Mouse (Mus musculus) embryonic facial prominence, embryonic 13.5 days (tissue): ENCODE data around the gene Pacsin2. TPM values are rescaled to one million over a fixed set of nuclear protein-coding genes. Genes with fewer than 3 reads are reported as not detected.
"Not testable (repeated sequence)": the region's sequence is repeated elsewhere in the genome, so short reads cannot be mapped to it uniquely, and the experiment has no call there.

ENCODE experiments used
- ATAC-seq: fragments of 200-750 bp; cut with Nextera tagmentation; 2 replicates; pipeline ENCODE4 v1.8.0; 2017; ENCODE audit warnings: low read depth; ENCODE audit not compliant: insufficient number of reproducible peaks, insufficient read depth, low FRiP score, low TSS enrichment
- H3K27ac ChIP-seq: fragments of 300-500 bp; sonication (generic); 2 replicates; pipeline ENCODE4 v1.5.1; 2015; ENCODE audit warnings: moderate library complexity, mild to moderate bottlenecking, inconsistent platforms
- H3K27me3 ChIP-seq: fragments of 300-500 bp; sonication (generic); 2 replicates; pipeline ENCODE4 v1.6.1; 2015; ENCODE audit warnings: mild to moderate bottlenecking, inconsistent platforms
- H3K36me3 ChIP-seq: fragments of 300-500 bp; sonication (generic); 2 replicates; pipeline ENCODE4 v1.6.1; 2015; ENCODE audit warnings: mild to moderate bottlenecking, inconsistent platforms
- H3K4me1 ChIP-seq: fragments of 300-500 bp; sonication (generic); 2 replicates; pipeline ENCODE4 v1.6.1; 2015; ENCODE audit warnings: inconsistent platforms
- H3K4me2 ChIP-seq: fragments of 300-500 bp; sonication (generic); 2 replicates; pipeline ENCODE4 v1.6.1; 2015; ENCODE audit warnings: moderate library complexity, mild to moderate bottlenecking, inconsistent platforms
- H3K4me3 ChIP-seq: fragments of 300-500 bp; sonication (generic); 2 replicates; pipeline ENCODE4 v1.5.1; 2015; ENCODE audit warnings: mild to moderate bottlenecking, inconsistent platforms
- H3K9ac ChIP-seq: fragments of 300-500 bp; sonication (generic); 2 replicates; pipeline ENCODE4 v1.6.1; 2015; ENCODE audit warnings: mild to moderate bottlenecking, inconsistent platforms
- H3K9me3 ChIP-seq: fragments of 300-500 bp; sonication (generic); 2 replicates; pipeline ENCODE4 v1.6.1; 2016; ENCODE audit warnings: inconsistent platforms
- WGBS: fragments of 180-500 bp; shearing (Covaris S2); methylation state at CpG from one replicate; pipeline ENCODE4 v1.1.7; 2015; ENCODE audit warnings: mixed read lengths; 5-methylcytosine and 5-hydroxymethylcytosine counted together
- polyA plus RNA-seq: library from polyadenylated mRNA; unstranded; fragments of >200 nt; fragmentation: Nextera tagmentation; extraction: Ambion mirVana; gene quantifications from 2 replicates; pipeline ENCODE4 v1.2.1, GENCODE M21; 2015

The Pacsin2 gene
- polyA plus RNA-seq, 1 experiment from 2014 or later = 49.6 TPM

GRCm38 (mm10) chr15:83362813-83363212, 101.6 kb downstream of the Pacsin2 start:
- WGBS = 85% methylated on average over 1 of the region's 1 CpGs
- not testable (repeated sequence) for H3K4me2 ChIP-seq, ATAC-seq

GRCm38 (mm10) chr15:83360899-83361298, 103.5 kb downstream of the Pacsin2 start:
- not testable (repeated sequence) for H3K27ac ChIP-seq, H3K4me3 ChIP-seq, H3K4me2 ChIP-seq, ATAC-seq, H3K9me3 ChIP-seq, H3K36me3 ChIP-seq, H3K9ac ChIP-seq, H3K27me3 ChIP-seq, H3K4me1 ChIP-seq
- WGBS = 67% methylated on average over 5 of the region's 5 CpGs

More at GRCm38 (mm10) chr15:83362813-83363212, 101.6 kb downstream of the Pacsin2 start:
- not testable (repeated sequence) for H3K4me3 ChIP-seq, H3K4me1 ChIP-seq, H3K27me3 ChIP-seq, H3K27ac ChIP-seq, H3K36me3 ChIP-seq, H3K9ac ChIP-seq, H3K9me3 ChIP-seq

DNA sequence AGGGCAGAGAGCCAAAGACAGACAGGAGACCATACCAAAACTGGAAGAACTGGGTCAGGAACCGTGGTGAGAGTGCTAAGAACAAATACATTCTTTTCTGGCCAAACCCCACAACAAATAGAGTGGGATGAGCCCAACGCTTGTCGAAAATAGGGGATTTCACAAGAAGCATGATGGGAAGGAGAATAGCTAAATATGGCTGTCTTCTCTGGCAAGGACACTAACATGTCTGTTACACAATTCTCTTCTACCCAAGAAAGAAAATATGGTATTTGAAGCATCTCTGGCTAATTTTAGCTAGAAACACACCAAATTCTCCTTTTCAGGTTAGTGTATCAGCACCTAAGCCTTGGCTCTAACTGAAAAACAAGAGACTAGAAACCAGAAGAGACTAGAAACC, 104.3 kb downstream of the Pacsin2 start:
- 76% methylated on average over 3 of the region's 3 CpGs for WGBS
- ATAC-seq = no peak
- Histone ChIP-seq H3K27ac (no peak overlapping the region), H3K9ac (no peak overlapping the region), H3K36me3 (no peaks in the 10 kb centered on the region), H3K27me3 (no peaks in the 10 kb centered on the region), H3K4me3 (no peak overlapping the region), H3K4me2 (no peak overlapping the region), H3K9me3 (no peaks in the 10 kb centered on the region), H3K4me1 (no peaks in the 10 kb centered on the region)

- no peaks in the 10 kb centered on the region for H3K27me3 ChIP-seq
- no peak overlapping the region for H3K4me2 ChIP-seq
- WGBS = 77% methylated on average over 1 of the region's 1 CpGs
- H3K4me3 ChIP-seq = no peak overlapping the region
- no peaks in the 10 kb centered on the region for H3K9me3 ChIP-seq
- no peak overlapping the region for H3K9ac ChIP-seq
- no peak for ATAC-seq
- H3K36me3 ChIP-seq = no peaks in the 10 kb centered on the region
- no peak overlapping the region for H3K27ac ChIP-seq
- H3K4me1 ChIP-seq = no peaks in the 10 kb centered on the region
These were observed 105.9 kb downstream of the Pacsin2 start for GRCm38 (mm10) chr15:83358476-83358875.

DNA sequence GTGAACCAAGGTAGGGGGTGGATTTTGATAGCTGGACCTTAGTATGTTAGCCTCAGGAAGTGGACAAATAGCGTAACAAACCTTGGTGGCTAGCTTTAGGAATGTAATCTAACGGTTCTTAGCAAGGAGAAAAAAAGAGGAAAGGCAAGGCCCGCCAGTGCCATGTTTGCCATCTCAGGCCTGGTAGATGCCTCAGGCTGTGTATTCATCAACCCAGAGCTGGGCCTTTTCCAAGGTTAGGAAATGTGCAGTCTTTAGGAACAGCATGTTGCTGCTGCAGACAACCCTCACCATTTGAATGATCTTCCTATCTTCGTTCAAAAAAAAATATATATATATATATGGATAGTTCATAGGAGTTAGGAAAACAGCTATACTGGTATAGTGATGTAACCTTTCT, 112.9 kb downstream of the Pacsin2 start:
- no peak overlapping the region for H3K4me2 ChIP-seq
- H3K9me3 ChIP-seq = no peaks in the 10 kb centered on the region
- ATAC-seq = no peak
- 85% methylated on average over 4 of the region's 4 CpGs for WGBS
- no peak overlapping the region for H3K4me3 ChIP-seq
- no peaks in the 10 kb centered on the region for H3K27me3 ChIP-seq
- H3K36me3 ChIP-seq = no peaks in the 10 kb centered on the region; the same call in 1 of the 2 replicates
- H3K9ac ChIP-seq = no peak overlapping the region
- H3K27ac ChIP-seq = no peak overlapping the region
- H3K4me1 ChIP-seq = peaks cover 19% of the 10 kb centered on the region

DNA sequence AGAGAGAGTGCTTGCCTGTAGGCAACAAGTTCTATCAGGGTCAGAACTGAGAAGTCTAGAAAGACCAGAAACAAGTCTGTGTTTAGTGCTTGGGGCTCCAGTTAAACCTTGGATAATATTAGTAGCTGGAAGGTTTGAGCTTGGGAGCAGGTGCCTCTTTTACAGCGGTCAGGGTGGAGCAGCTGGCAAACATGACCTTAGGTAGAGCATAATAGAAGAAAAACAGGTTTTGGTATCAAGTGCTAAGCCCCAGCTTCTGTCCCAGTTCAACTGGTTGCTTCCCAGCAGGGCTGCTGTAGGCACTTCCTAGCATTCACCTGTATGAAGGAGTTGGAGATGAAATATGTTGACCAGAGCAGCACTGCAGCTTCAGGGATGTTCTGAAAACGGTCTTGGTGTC, 113.5 kb downstream of the Pacsin2 start:
- no peak for ATAC-seq
- Histone ChIP-seq H3K27me3 (no peaks in the 10 kb centered on the region), H3K36me3 (peaks cover 6% of the 10 kb centered on the region), H3K9ac (peak overlapping the region; percentile 89), H3K4me2 (peak overlapping the region; percentile 88), H3K4me1 (peaks cover 19% of the 10 kb centered on the region), H3K27ac (peak overlapping the region; percentile 17; the same call in 1 of the 2 replicates), H3K4me3 (peak overlapping the region; percentile 90), H3K9me3 (no peaks in the 10 kb centered on the region)
- 52% methylated on average over 2 of the region's 2 CpGs for WGBS

GRCm38 (mm10) chr15:83349954-83350711, 114.3 kb downstream of the Pacsin2 start, which contains the start of gene Arfgap3:
Gene Arfgap3, minus strand, starts transcription at chr15:83350247.
- peak within 1 kb of the TSS; percentile 88 for H3K4me2 ChIP-seq
- peak; percentile 89 for ATAC-seq
- peak within 1 kb of the TSS; percentile 17 for H3K27ac ChIP-seq
- peaks cover 6% of the 10 kb centered on the region for H3K36me3 ChIP-seq
- no peaks in the 10 kb centered on the region for H3K9me3 ChIP-seq
- no peaks in the 10 kb centered on the region for H3K27me3 ChIP-seq
- H3K4me3 ChIP-seq = peak within 1 kb of the TSS; percentile 90
- peaks cover 22% of the 10 kb centered on the region for H3K4me1 ChIP-seq
- H3K9ac ChIP-seq = peak within 1 kb of the TSS; percentile 89
- under 1% methylated on average over 60 of the region's 60 CpGs for WGBS

DNA sequence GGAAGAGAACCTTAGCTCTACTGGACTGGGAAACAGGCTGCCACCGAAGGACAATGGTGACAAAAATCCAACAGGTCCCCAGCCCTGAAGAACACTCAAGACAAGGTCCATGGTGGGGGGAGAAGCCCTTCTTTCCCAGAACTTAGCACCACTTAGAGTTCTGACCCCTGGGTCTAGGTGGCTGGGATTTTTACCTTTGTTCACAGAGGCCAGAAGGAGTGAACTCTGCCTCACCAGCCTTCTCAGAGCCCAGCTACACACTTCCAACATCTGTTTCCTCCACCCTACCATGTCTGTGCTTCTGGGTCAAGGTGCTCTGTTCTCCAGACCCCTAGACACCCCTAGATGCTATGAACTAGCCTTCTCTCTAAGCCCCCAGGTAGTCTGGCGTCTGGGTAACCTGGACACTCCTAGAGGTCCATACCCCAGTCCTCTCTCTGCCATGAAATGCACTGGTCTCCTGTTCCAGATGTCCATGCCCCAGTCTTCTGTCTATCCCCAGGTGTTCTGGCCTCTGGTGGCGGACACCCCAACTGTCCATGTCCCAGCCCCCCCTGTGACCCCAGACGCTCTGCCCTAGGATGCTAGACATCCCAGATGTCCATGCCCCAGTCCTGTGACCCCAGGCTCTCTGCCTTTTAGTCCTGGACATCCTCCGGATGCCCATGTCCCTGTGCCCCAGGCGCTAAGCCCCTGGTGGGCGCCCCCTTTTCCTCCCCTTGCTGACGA, 115.0 kb downstream of the Pacsin2 start:
- Histone ChIP-seq H3K36me3 (peaks cover 9% of the 10 kb centered on the region), H3K27me3 (no peaks in the 10 kb centered on the region), H3K9ac (peak overlapping the region; percentile 89), H3K4me2 (peak overlapping the region; percentile 88), H3K9me3 (no peaks in the 10 kb centered on the region), H3K27ac (no peak overlapping the region; the same call in 1 of the 2 replicates), H3K4me1 (peaks cover 25% of the 10 kb centered on the region), H3K4me3 (peak overlapping the region; percentile 90)
- ATAC-seq = peak; percentile 22; the same call in 1 of the 2 replicates
- WGBS = 13% methylated on average over 8 of the region's 8 CpGs

- H3K27me3 ChIP-seq = no peaks in the 10 kb centered on the region
- peak overlapping the region; percentile 89 for H3K9ac ChIP-seq
- ATAC-seq = no peak
- peaks cover 9% of the 10 kb centered on the region for H3K36me3 ChIP-seq
- WGBS = 64% methylated on average over 4 of the region's 4 CpGs
- peak overlapping the region; percentile 90 for H3K4me3 ChIP-seq
- H3K4me1 ChIP-seq = peaks cover 30% of the 10 kb centered on the region
- no peaks in the 10 kb centered on the region for H3K9me3 ChIP-seq
- H3K27ac ChIP-seq = no peak overlapping the region
- peak overlapping the region; percentile 88 for H3K4me2 ChIP-seq
These were observed 115.7 kb downstream of the Pacsin2 start for GRCm38 (mm10) chr15:83348747-83349146.

GRCm38 (mm10) chr15:83345898-83346529, 118.4 kb downstream of the Pacsin2 start:
- no peak for ATAC-seq

GRCm38 (mm10) chr15:83344956-83345355, 119.5 kb downstream of the Pacsin2 start:
- H3K9ac ChIP-seq = 0 out of 2 replicates have a peak overlapping the region, but pooled peaks have one; percentile 16
- no peak overlapping the region for H3K4me3 ChIP-seq
- WGBS = 75% methylated on average over 7 of the region's 7 CpGs
- peaks cover 37% of the 10 kb centered on the region for H3K36me3 ChIP-seq
- no peaks in the 10 kb centered on the region for H3K27me3 ChIP-seq
- ATAC-seq = no peak
- no peaks in the 10 kb centered on the region for H3K9me3 ChIP-seq
- no peak overlapping the region for H3K4me2 ChIP-seq
- H3K4me1 ChIP-seq = peaks cover 25% of the 10 kb centered on the region
- H3K27ac ChIP-seq = no peak overlapping the region

More at GRCm38 (mm10) chr15:83345898-83346529, 118.4 kb downstream of the Pacsin2 start:
- Histone ChIP-seq H3K36me3 (peaks cover 27% of the 10 kb centered on the region), H3K9ac (no peak overlapping the region), H3K27ac (no peak overlapping the region), H3K4me2 (no peak overlapping the region), H3K27me3 (no peaks in the 10 kb centered on the region), H3K4me3 (no peak overlapping the region), H3K9me3 (no peaks in the 10 kb centered on the region), H3K4me1 (peaks cover 30% of the 10 kb centered on the region)
- 87% methylated on average over 15 of the region's 15 CpGs for WGBS
